ENCODE assay signal across 18 mouse cellular contexts in genomic region chr4:70303870-70304269, GRCm38 (mm10).
"Had no signal": no experiment of that assay in that cellular context is flagged by ENCODE, and none has a peak within 500 bp of the region (broad histone marks: within the 10 kb centered on the region; RNA-seq: fewer than 3 reads in every experiment).

No protein-coding gene starts in this region.

- H3K4me2 ChIP-seq: liver, embryonic 13.5 days; midbrain, embryonic 12.5 days; stomach, embryonic 15.5 days had no signal

- ATAC-seq: intestine, postnatal 0 days; midbrain, embryonic 16.5 days had no signal

- H3K4me3 ChIP-seq: layer of hippocampus, adult 2 months; left cerebral cortex, adult 2 months; liver, embryonic 13.5 days; midbrain, embryonic 12.5 days; myocyte; stomach, embryonic 15.5 days had no signal

- H3K4me1 ChIP-seq: liver, embryonic 13.5 days; midbrain, embryonic 12.5 days; stomach, embryonic 15.5 days had no signal

- H3K27ac ChIP-seq: kidney, postnatal 0 days; layer of hippocampus, adult 2 months; left cerebral cortex, adult 2 months; liver, embryonic 13.5 days; midbrain, embryonic 12.5 days; stomach, embryonic 15.5 days had no signal

- H3K9ac ChIP-seq: liver, embryonic 13.5 days; midbrain, embryonic 12.5 days; stomach, embryonic 15.5 days had no signal

- H3K27me3 ChIP-seq: liver, embryonic 13.5 days; midbrain, embryonic 12.5 days; stomach, embryonic 15.5 days had no signal

- H3K36me3 ChIP-seq: stomach, embryonic 15.5 days had no signal

- DNase-seq: kidney, adult 2 months; kidney, postnatal 25 days; layer of hippocampus, adult 9-11 months; liver, embryonic 13.5 days; lung, adult 2 months; lung, postnatal 14 days; lung, postnatal 4 days; right cerebral cortex, postnatal 14 days; spleen, adult 18-20 months; thymus, postnatal 25 days had no signal

- H3K9me3 ChIP-seq: liver, embryonic 13.5 days; midbrain, embryonic 12.5 days; stomach, embryonic 15.5 days had no signal
